In the genomic region with DNA sequence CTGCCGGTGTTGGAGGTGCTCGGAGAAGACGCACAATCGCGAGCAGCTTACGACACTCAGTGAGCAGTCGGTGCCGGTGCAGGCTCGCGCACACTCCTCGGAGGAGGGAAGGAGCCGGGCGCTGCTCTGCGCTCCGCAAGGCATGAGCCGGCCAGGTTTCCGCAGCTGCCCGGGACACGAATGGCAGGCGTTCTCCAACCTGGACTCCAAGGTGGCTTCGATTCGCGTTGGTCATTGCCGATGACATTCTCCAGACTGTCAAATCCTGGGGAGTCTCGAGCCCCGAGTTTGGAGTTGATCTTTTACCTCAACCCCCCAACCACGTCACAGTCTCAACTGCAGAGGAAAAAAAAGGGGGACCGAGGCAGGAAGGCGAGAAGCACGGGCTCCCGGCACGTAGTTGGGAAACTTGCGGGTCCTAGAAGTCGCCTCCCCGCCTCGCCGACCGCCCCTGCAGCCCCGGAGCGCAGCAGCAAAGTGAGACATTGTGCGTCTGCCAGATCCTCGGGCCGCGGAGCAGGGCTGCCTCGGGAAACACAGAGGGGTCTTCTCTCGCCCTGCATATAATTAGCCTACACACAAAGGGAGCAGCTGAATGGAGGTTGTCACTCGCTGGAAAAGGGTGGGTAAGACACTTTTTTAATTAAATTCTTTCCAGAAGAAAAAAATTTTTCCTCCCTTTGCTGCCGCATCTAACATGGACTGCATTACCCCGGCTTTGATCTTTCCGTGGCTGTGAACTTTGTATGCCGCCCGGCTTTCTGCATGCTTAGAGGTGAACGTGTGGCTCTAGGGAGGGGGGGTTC, we compare ENCODE assay signal across 9 mouse cellular contexts. TPM values are rescaled to one million over a fixed set of nuclear protein-coding genes. Genes with fewer than 3 reads are reported as not detected.
DNase-seq lines count a peak whose midpoint lies in the region; ATAC-seq and TF ChIP-seq lines count a peak whose summit lies in the region.
"Had no signal": no experiment of that assay in that cellular context is flagged by ENCODE, and none has a peak within 500 bp of the region (broad histone marks: within the 10 kb centered on the region; RNA-seq: fewer than 3 reads in every experiment).

A gene (plus strand): TSS at position 89 of the 806 bp plus-strand sequence.

- no peaks in the 10 kb centered on the region for H3K27me3 ChIP-seq in hindbrain, embryonic 15.5 days
- no peaks in the 10 kb centered on the region for H3K27me3 ChIP-seq in midbrain, embryonic 15.5 days (replicated peaks)

- no peak within 1 kb of the TSS for H3K27ac ChIP-seq in embryonic fibroblast, embryonic 13.5 days (ENCODE audit: insufficient read depth, low read length)
- peak within 1 kb of the TSS; percentile 91 for H3K27ac ChIP-seq in hindbrain, embryonic 15.5 days (replicated peaks)
- peak within 1 kb of the TSS; percentile 95 for H3K27ac ChIP-seq in left cerebral cortex, adult 2 months
- peak within 1 kb of the TSS; percentile 91 for H3K27ac ChIP-seq in midbrain, embryonic 15.5 days

- H3K4me2 ChIP-seq in hindbrain, embryonic 15.5 days: peak within 1 kb of the TSS; percentile 76
- H3K4me2 ChIP-seq in midbrain, embryonic 15.5 days: peak within 1 kb of the TSS; percentile 90

- peak; percentile 77; the same call in 1 of the 2 replicates for TF ChIP-seq CTCF in embryonic fibroblast, embryonic 13.5 days (IDR thresholded peaks at IDR 0.05; ENCODE audit: borderline replicate concordance, insufficient read depth, low read length)
- TF ChIP-seq CTCF in left cerebral cortex, adult 2 months (IDR thresholded peaks at IDR 0.05): peak; percentile 21

- DNase-seq in R1 (ENCODE audit: low read depth, low spot score): peak; percentile 44
- peak; percentile 93 for DNase-seq in brain, adult 2 months (ENCODE audit: low read depth, low spot score)
- peak; percentile 80 to 82 for DNase-seq in left cerebral cortex, adult 2 months (ENCODE audit: extremely low spot score in 1 of 2, low spot score in 2 of 2)
- DNase-seq in urinary bladder, postnatal 4 days (ENCODE audit: low spot score in 2 of 2): peak; percentile 21 to 67
- no peak for DNase-seq in c-Kit-positive CD71-positive TER-119-positive erythroid progenitor cells, embryonic 14.5 days (ENCODE audit: low spot score)

- no peak for TF ChIP-seq POLR2A in embryonic fibroblast, embryonic 13.5 days (IDR thresholded peaks at IDR 0.05; ENCODE audit: low read depth, low read length)

- no peaks in the 10 kb centered on the region for H3K36me3 ChIP-seq in hindbrain, embryonic 15.5 days
- H3K36me3 ChIP-seq in midbrain, embryonic 15.5 days (replicated peaks): no peaks in the 10 kb centered on the region

- intact Hi-C loops in left cerebral cortex, adult 2 months (cut with DNase I): loop anchor here (5.0 to 10.0 kb wide), 3 partner anchors 202 to 488 kb away; no protein-coding TSS in a partner anchor

- peak within 1 kb of the TSS; percentile 42 for H3K4me3 ChIP-seq in embryonic fibroblast, embryonic 13.5 days (ENCODE audit: insufficient read depth, low read length)
- peak within 1 kb of the TSS; percentile 57 for H3K4me3 ChIP-seq in hindbrain, embryonic 15.5 days
- peak within 1 kb of the TSS; percentile 74 for H3K4me3 ChIP-seq in left cerebral cortex, adult 2 months
- peak within 1 kb of the TSS; percentile 61 for H3K4me3 ChIP-seq in midbrain, embryonic 15.5 days
- H3K4me3 ChIP-seq: erythroblast, embryonic 14.5 days had no signal

- no peaks in the 10 kb centered on the region for H3K4me1 ChIP-seq in embryonic fibroblast, embryonic 13.5 days (ENCODE audit: control insufficient read depth, insufficient read depth, low read length)
- H3K4me1 ChIP-seq in hindbrain, embryonic 15.5 days (replicated peaks): peaks cover 30% of the 10 kb centered on the region
- peaks cover 25% of the 10 kb centered on the region for H3K4me1 ChIP-seq in midbrain, embryonic 15.5 days

- whole genome bisulfite sequencing in hindbrain, embryonic 15.5 days: under 1% methylated on average over 53 of the region's 53 CpGs
- whole genome bisulfite sequencing in midbrain, embryonic 15.5 days: under 1% methylated on average over 53 of the region's 53 CpGs

- H3K9ac ChIP-seq in hindbrain, embryonic 15.5 days: peak within 1 kb of the TSS; percentile 55
- peak within 1 kb of the TSS; percentile 64 for H3K9ac ChIP-seq in midbrain, embryonic 15.5 days

- H3K9me3 ChIP-seq in hindbrain, embryonic 15.5 days: no peaks in the 10 kb centered on the region
- H3K9me3 ChIP-seq in midbrain, embryonic 15.5 days: no peaks in the 10 kb centered on the region

- peak; percentile 87 for ATAC-seq in hindbrain, embryonic 15.5 days (ENCODE audit: low FRiP score, low read depth)
- ATAC-seq in midbrain, embryonic 15.5 days (replicated peaks): peak; percentile 92

RNA-seq across cellular contexts. Expression of the gene that starts here (rescaled TPM):
- 0.45 and 1.7 TPM in 2 replicates for polyA plus RNA-seq in embryonic fibroblast, embryonic 13.5 days (2011; ENCODE audit: insufficient read length, low read depth, missing spikeins)
- polyA plus RNA-seq in hindbrain, embryonic 15.5 days (2015; fragmentation: Nextera tagmentation; extraction: Ambion mirVana): 55.4 and 64.5 TPM in 2 replicates
- total RNA-seq in left cerebral cortex, adult 2 months (2021): 10 to 100 TPM; 65.4 to 66.5 TPM
- 51.1 and 51.7 TPM in 2 replicates for polyA plus RNA-seq in midbrain, embryonic 15.5 days (2015; fragmentation: Nextera tagmentation; extraction: Ambion mirVana)
- polyA plus RNA-seq: erythroblast, embryonic 14.5 days had no signal

Comparison
In these comparisons a context has a peak if more than half of its experiments do, and no peak if none do; other contexts are left out.
1. RNA of the gene that starts here (polyA plus RNA-seq): 55.4 to 64.5 TPM in hindbrain, embryonic 15.5 days and 51.1 to 51.7 TPM in midbrain, embryonic 15.5 days; 0.45 to 1.7 TPM in embryonic fibroblast, embryonic 13.5 days; every median in the first group is over 10 times any median in the second.
2. Peak in every context shown above with its lines, with median percentiles within 50 percentile points of each other: H3K4me3 ChIP-seq.